Mouse (Mus musculus) ovary, postnatal 14 days (tissue): ENCODE data around the gene Dnajc1.
A peak's percentile ranks its signal among the peaks of the same experiment; 100 is the strongest.

Experiments used
- DNase-seq: peaks from one replicate; pipeline ENCODE4 v3.0.0; 2022; ENCODE audit warnings: low spot score

The Dnajc1 gene

GRCm38 (mm10) chr2:18195691-18196396 is 196.8 kb downstream of the Dnajc1 start:
- peak; percentile 36 for DNase-seq

- no peak for DNase-seq
Observed at GRCm38 (mm10) chr2:18195285-18195684, 197.3 kb downstream of the Dnajc1 start.

GRCm38 (mm10) chr2:18188367-18188766 is 204.3 kb downstream of the Dnajc1 start:
- DNase-seq, result no peak

- DNase-seq, result no peak
Observed at GRCm38 (mm10) chr2:18183079-18183478, 209.6 kb downstream of the Dnajc1 start.

- no peak for DNase-seq
Observed at GRCm38 (mm10) chr2:18181631-18182030, 211.0 kb downstream of the Dnajc1 start.

GRCm38 (mm10) chr2:18180323-18180722 is 212.3 kb downstream of the Dnajc1 start:
- DNase-seq, result no peak

- DNase-seq, result no peak
Observed at GRCm38 (mm10) chr2:18176235-18176634, 216.4 kb downstream of the Dnajc1 start.

- DNase-seq, result no peak
Observed at GRCm38 (mm10) chr2:18175234-18175633, 217.4 kb downstream of the Dnajc1 start.

GRCm38 (mm10) chr2:18169174-18169948 is 223.3 kb downstream of the Dnajc1 start:
- DNase-seq, result no peak

GRCm38 (mm10) chr2:18165511-18165910 is 227.1 kb downstream of the Dnajc1 start:
- DNase-seq, result no peak

GRCm38 (mm10) chr2:18160992-18161391 is 231.6 kb downstream of the Dnajc1 start:
- DNase-seq, result no peak

- no peak for DNase-seq
Observed at GRCm38 (mm10) chr2:18159426-18159825, 233.2 kb downstream of the Dnajc1 start.

- no peak for DNase-seq
Observed at GRCm38 (mm10) chr2:18156131-18156530, 236.5 kb downstream of the Dnajc1 start.
